Mouse (Mus musculus) lung, postnatal 0 days (tissue): ENCODE data around the gene Slc4a1. TPM values are rescaled to one million over a fixed set of nuclear protein-coding genes. Genes with fewer than 3 reads are reported as not detected.

Experiments used
- ATAC-seq: fragments of 200-750 bp; cut with Nextera tagmentation; 2 replicates; pipeline ENCODE4 v1.8.0; 2017; ENCODE audit warnings: moderate library complexity
- DNase-seq: peaks from one replicate; pipeline ENCODE4 v3.0.0-alpha.2; 2016; ENCODE audit warnings: low spot score
- H3K27ac ChIP-seq: fragments of 300-500 bp; sonication (generic); 2 replicates; pipeline ENCODE4 v1.5.1; 2014; ENCODE audit warnings: antibody characterized with exemption, mild to moderate bottlenecking, low read length, mixed read lengths
- H3K27me3 ChIP-seq: fragments of 300-500 bp; sonication (generic); replicated peaks from 2 replicates; pipeline ENCODE4 v1.6.1; 2014; ENCODE audit warnings: low read length, mixed read lengths; ENCODE audit not compliant: insufficient read depth
- H3K36me3 ChIP-seq: fragments of 300-500 bp; sonication (generic); 2 replicates; pipeline ENCODE4 v1.6.1; 2014; ENCODE audit warnings: low read length, mixed read lengths; ENCODE audit not compliant: insufficient read depth
- H3K4me1 ChIP-seq: fragments of 300-500 bp; sonication (generic); 2 replicates; pipeline ENCODE4 v1.6.1; 2014; ENCODE audit warnings: antibody characterized with exemption, low read depth, low read length, mixed read lengths; ENCODE audit not compliant: insufficient read depth
- H3K4me2 ChIP-seq: fragments of 300-500 bp; sonication (generic); replicated peaks from 2 replicates; pipeline ENCODE4 v1.6.1; 2014; ENCODE audit warnings: low read depth, mild to moderate bottlenecking, low read length, moderate library complexity, mixed read lengths
- H3K4me3 ChIP-seq: fragments of 300-500 bp; sonication (generic); 2 replicates; pipeline ENCODE4 v1.5.1; 2014; ENCODE audit warnings: low read depth, low read length
- H3K9ac ChIP-seq: fragments of 300-500 bp; sonication (generic); replicated peaks from 2 replicates; pipeline ENCODE4 v1.6.1; 2014; ENCODE audit warnings: low read depth, mild to moderate bottlenecking
- H3K9me3 ChIP-seq: fragments of 300-500 bp; sonication (generic); 2 replicates; pipeline ENCODE4 v1.6.1; 2016; ENCODE audit warnings: low read length, mixed read lengths
- CTCF ChIP-seq: IDR thresholded peaks from 2 replicates; pipeline ENCODE4 v1.5.1; 2016; ENCODE audit warnings: antibody characterized with exemption, mild to moderate bottlenecking
- EP300 ChIP-seq: IDR thresholded peaks from 2 replicates; pipeline ENCODE4 v1.6.1; 2016; ENCODE audit warnings: antibody characterized with exemption, mild to moderate bottlenecking, control low read depth
- WGBS: fragments of 180-500 bp; shearing (Covaris S2); extraction: QIAGEN DNeasy Blood & Tissue Kit; methylation state at CpG from one replicate; pipeline ENCODE4 v1.1.7; 2014; 5-methylcytosine and 5-hydroxymethylcytosine counted together
- polyA plus RNA-seq: library from polyadenylated mRNA; unstranded; fragments of >200 nt; fragmentation: Nextera tagmentation; extraction: Ambion mirVana; gene quantifications from 2 replicates; pipeline ENCODE4 v1.2.1, GENCODE M21; 2015

Slc4a1 gene
- polyA plus RNA-seq, 1 experiment from 2014 or later, result 9.8 TPM

- ATAC-seq (no peak), DNase-seq (no peak)
- TF ChIP-seq EP300 (no peak), CTCF (no peak)
- Histone ChIP-seq H3K4me3 (no peak overlapping the region), H3K9me3 (no peaks in the 10 kb centered on the region), H3K4me2 (no peak overlapping the region), H3K27me3 (no peaks in the 10 kb centered on the region), H3K36me3 (no peaks in the 10 kb centered on the region), H3K27ac (no peak overlapping the region), H3K9ac (no peak overlapping the region), H3K4me1 (no peaks in the 10 kb centered on the region)
- WGBS, result 93% methylated on average over 3 of the region's 3 CpGs
Observed at GRCm38 (mm10) chr11:102349189-102349954, 16.6 kb downstream of the Slc4a1 start.

DNA sequence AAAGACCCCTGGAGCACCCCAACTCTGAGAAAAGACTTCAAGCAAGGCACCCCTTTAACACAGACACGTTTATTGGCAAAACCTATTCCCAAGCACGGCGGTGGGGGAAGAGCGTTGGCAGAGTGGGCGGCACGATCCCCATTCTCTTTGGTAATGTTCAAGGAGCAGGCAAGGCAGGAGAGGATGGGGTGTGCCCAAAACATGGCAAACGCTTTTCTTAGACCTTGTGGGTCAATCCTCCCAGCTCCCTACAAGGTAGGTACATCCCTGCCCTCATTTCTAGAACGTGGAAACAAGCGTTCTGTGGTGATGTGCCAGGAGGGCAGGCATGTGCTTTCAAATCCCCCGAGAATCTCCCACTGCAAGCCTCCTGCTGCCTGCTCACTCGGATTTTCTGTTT, 17.2 kb downstream of the Slc4a1 start:
- Histone ChIP-seq H3K36me3 (no peaks in the 10 kb centered on the region), H3K4me2 (no peak overlapping the region), H3K27me3 (no peaks in the 10 kb centered on the region), H3K9ac (no peak overlapping the region), H3K27ac (no peak overlapping the region), H3K9me3 (no peaks in the 10 kb centered on the region), H3K4me1 (no peaks in the 10 kb centered on the region), H3K4me3 (no peak overlapping the region)
- no peak for TF ChIP-seq EP300
- no peak for TF ChIP-seq CTCF
- 83% methylated on average over 11 of the region's 11 CpGs for WGBS
- DNase-seq (no peak), ATAC-seq (no peak)

GRCm38 (mm10) chr11:102348101-102348585, 17.9 kb downstream of the Slc4a1 start:
- no peak for TF ChIP-seq EP300
- TF ChIP-seq CTCF, result no peak
- no peaks in the 10 kb centered on the region for H3K27me3 ChIP-seq
- no peaks in the 10 kb centered on the region for H3K9me3 ChIP-seq
- no peaks in the 10 kb centered on the region for H3K4me1 ChIP-seq
- H3K27ac ChIP-seq, result no peak overlapping the region
- WGBS, result 86% methylated on average over 7 of the region's 7 CpGs
- H3K9ac ChIP-seq, result no peak overlapping the region
- DNase-seq (no peak), ATAC-seq (no peak)
- H3K36me3 ChIP-seq, result no peaks in the 10 kb centered on the region
- no peak overlapping the region for H3K4me3 ChIP-seq
- H3K4me2 ChIP-seq, result no peak overlapping the region

- no peak overlapping the region for H3K27ac ChIP-seq
- TF ChIP-seq EP300 (no peak), CTCF (no peak)
- H3K27me3 ChIP-seq, result no peaks in the 10 kb centered on the region
- H3K36me3 ChIP-seq, result no peaks in the 10 kb centered on the region
- H3K9me3 ChIP-seq, result no peaks in the 10 kb centered on the region
- no peak overlapping the region for H3K4me3 ChIP-seq
- no peaks in the 10 kb centered on the region for H3K4me1 ChIP-seq
- H3K4me2 ChIP-seq, result no peak overlapping the region
- WGBS, result 65% methylated on average over 5 of the region's 5 CpGs
- ATAC-seq, result no peak
- no peak overlapping the region for H3K9ac ChIP-seq
- no peak for DNase-seq
Observed at GRCm38 (mm10) chr11:102347683-102348082, 18.3 kb downstream of the Slc4a1 start.

DNA sequence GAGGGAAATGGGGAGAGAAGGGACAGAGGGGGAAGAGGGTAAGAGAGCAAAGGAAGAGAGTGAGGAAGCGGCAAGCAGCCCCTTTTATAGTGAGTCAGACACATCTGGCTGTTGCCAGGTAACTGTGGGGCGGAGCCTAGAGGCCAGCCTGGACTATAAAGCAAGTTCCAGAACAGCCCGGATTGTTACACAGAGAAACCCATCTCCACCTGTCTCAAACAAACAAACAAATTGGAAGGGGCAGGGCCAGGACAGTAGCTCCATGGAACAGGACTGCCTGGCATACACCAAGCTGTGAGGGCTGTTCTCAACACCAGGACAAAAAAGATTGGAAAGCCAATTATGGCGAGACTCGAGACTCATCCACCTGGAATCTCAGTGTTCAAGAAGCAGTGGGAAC, 19.1 kb downstream of the Slc4a1 start:
- 58% methylated on average over 5 of the region's 5 CpGs for WGBS

DNA sequence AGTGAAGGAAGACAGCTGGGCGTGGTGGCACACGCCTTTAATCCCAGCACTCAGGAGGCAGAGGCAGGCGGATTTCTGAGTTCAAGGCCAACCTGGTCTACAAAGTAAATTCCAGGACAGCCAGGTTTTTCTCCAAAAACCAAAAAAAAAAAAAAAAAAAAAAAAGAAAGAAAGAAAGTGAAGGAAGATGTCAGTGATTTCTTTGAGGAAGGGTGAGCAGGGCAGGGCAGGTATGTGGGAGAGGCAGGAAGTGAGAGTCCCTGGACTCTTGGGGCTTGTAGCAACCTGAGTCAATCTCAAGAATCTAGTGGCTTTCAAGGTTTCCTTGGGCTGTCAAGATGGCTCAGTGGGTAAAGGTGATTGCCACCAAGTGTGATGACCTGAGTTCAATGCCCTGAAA, 21.5 kb downstream of the Slc4a1 start:
- no peak overlapping the region for H3K4me2 ChIP-seq
- no peaks in the 10 kb centered on the region for H3K27me3 ChIP-seq
- DNase-seq (no peak), ATAC-seq (no peak)
- peaks cover 3% of the 10 kb centered on the region; the same call in 1 of the 2 replicates for H3K4me1 ChIP-seq
- H3K9me3 ChIP-seq, result no peaks in the 10 kb centered on the region
- no peak for TF ChIP-seq EP300
- no peak for TF ChIP-seq CTCF
- 79% methylated on average over 3 of the region's 3 CpGs for WGBS
- no peak overlapping the region for H3K9ac ChIP-seq
- H3K36me3 ChIP-seq, result no peaks in the 10 kb centered on the region
- no peak overlapping the region for H3K4me3 ChIP-seq
- H3K27ac ChIP-seq, result no peak overlapping the region

More for the DNA sequence above, 19.1 kb downstream of the Slc4a1 start:
- Histone ChIP-seq H3K9ac (no peak overlapping the region), H3K4me2 (no peak overlapping the region), H3K9me3 (no peaks in the 10 kb centered on the region), H3K27me3 (no peaks in the 10 kb centered on the region), H3K36me3 (no peaks in the 10 kb centered on the region), H3K4me3 (no peak overlapping the region), H3K4me1 (no peaks in the 10 kb centered on the region), H3K27ac (no peak overlapping the region)
- ATAC-seq (no peak), DNase-seq (no peak)
- TF ChIP-seq CTCF, result no peak
- no peak for TF ChIP-seq EP300
